Mouse (Mus musculus) frontal cortex, adult 2 months (tissue): ENCODE measurements around the gene Cxcr2. TPM values are rescaled to one million over a fixed set of nuclear protein-coding genes. Genes with fewer than 3 reads are reported as not detected.
"Not testable (repeated sequence)": the region's sequence is repeated elsewhere in the genome, so short reads cannot be mapped to it uniquely, and the experiment has no call there.

Experiments used
- DNase-seq, 2 experiments: peaks; one replicate each; pipeline ENCODE4 v3.0.0; 2022; ENCODE audit warnings: low spot score in 1 of 2; ENCODE audit errors: extremely low spot score in 1 of 2
- polyA plus RNA-seq: library from polyadenylated mRNA; depleted of rRNA; stranded (reverse); fragments of >200 nt; gene quantifications from 2 replicates; pipeline ENCODE4 v1.2.3, GENCODE M21; 2012

Cxcr2 gene
- polyA plus RNA-seq, 1 experiment, result 0.04 TPM

- DNase-seq, result no peak
These were observed 18.4 kb upstream of the Cxcr2 start for GRCm38 (mm10) chr1:74135326-74135950.

GRCm38 (mm10) chr1:74139415-74139814 lies 14.4 kb upstream of the Cxcr2 start:
- DNase-seq, result no peak

- DNase-seq, result no peak
These were observed 12.0 kb upstream of the Cxcr2 start for GRCm38 (mm10) chr1:74141781-74142180.

GRCm38 (mm10) chr1:74149106-74149885 lies 4.5 kb upstream of the Cxcr2 start:
- no peak for DNase-seq

GRCm38 (mm10) chr1:74150101-74150500 lies 3.7 kb upstream of the Cxcr2 start:
- DNase-seq, result no peak

GRCm38 (mm10) chr1:74151091-74151490 lies 2.7 kb upstream of the Cxcr2 start:
- DNase-seq, result no peak

GRCm38 (mm10) chr1:74155435-74156012 lies 1.7 kb downstream of the Cxcr2 start:
- no peak for DNase-seq

- DNase-seq, result no peak
These were observed 2.7 kb downstream of the Cxcr2 start for GRCm38 (mm10) chr1:74156381-74156910.

GRCm38 (mm10) chr1:74159613-74160012 lies 5.8 kb downstream of the Cxcr2 start:
- not testable (repeated sequence) for DNase-seq

- DNase-seq, result no peak
These were observed 6.2 kb downstream of the Cxcr2 start for GRCm38 (mm10) chr1:74160036-74160435.

GRCm38 (mm10) chr1:74167136-74167535 lies 13.3 kb downstream of the Cxcr2 start:
- no peak for DNase-seq

GRCm38 (mm10) chr1:74169721-74170120 lies 15.9 kb downstream of the Cxcr2 start:
- no peak for DNase-seq

- DNase-seq, result no peak
These were observed 18.9 kb downstream of the Cxcr2 start for GRCm38 (mm10) chr1:74172722-74173121.

- DNase-seq, result no peak
These were observed 21.9 kb downstream of the Cxcr2 start for GRCm38 (mm10) chr1:74175731-74176130.

- DNase-seq, result no peak
These were observed 24.8 kb downstream of the Cxcr2 start for GRCm38 (mm10) chr1:74178618-74179017.

GRCm38 (mm10) chr1:74179624-74180408 lies 26.0 kb downstream of the Cxcr2 start:
- DNase-seq, result no peak

GRCm38 (mm10) chr1:74181462-74181861 lies 27.7 kb downstream of the Cxcr2 start:
- DNase-seq, result no peak

- no peak for DNase-seq
These were observed 29.2 kb downstream of the Cxcr2 start for GRCm38 (mm10) chr1:74183006-74183405.

- no peak for DNase-seq
These were observed 36.7 kb downstream of the Cxcr2 start for GRCm38 (mm10) chr1:74190471-74190870.

- DNase-seq, result no peak
These were observed 38.9 kb downstream of the Cxcr2 start for GRCm38 (mm10) chr1:74192711-74193110.

- DNase-seq, result no peak
These were observed 40.7 kb downstream of the Cxcr2 start, which contains the start of gene Cxcr1 for GRCm38 (mm10) chr1:74194445-74194844. Gene Cxcr1, minus strand, starts transcription at chr1:74194631.
